Mouse (Mus musculus) urinary bladder, postnatal 10 days (tissue): Measurements from ENCODE around the gene Mfap5.
"Not testable (repeated sequence)": the region's sequence is repeated elsewhere in the genome, so short reads cannot be mapped to it uniquely, and the experiment has no call there.

Experiments used
- DNase-seq: peaks from one replicate; pipeline ENCODE4 v3.0.0; 2022; ENCODE audit warnings: low spot score

Mfap5 gene

DNA sequence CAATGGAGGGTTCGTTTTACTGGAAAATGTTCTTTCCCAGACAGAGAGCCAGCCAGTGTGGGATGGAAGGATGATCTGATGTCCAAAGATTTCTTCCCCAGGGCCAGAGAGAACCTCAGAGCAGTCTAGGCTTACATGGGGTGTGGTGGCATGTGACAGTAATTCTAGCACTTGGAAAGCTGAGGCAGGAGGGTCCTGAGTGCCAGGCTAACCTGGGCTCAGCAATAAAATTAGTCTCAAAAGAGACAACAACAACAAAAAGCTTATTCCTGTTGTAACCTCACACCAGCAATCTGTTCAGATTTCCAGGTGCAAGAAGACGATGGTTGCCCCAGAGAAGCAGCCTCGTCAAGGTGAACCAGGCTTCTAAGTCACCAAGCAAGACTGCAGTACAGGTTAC, at the start of gene Mfap5:
Gene Mfap5, plus strand, starts transcription at position 301 of the 400 bp plus-strand sequence.
- no peak for DNase-seq

DNA sequence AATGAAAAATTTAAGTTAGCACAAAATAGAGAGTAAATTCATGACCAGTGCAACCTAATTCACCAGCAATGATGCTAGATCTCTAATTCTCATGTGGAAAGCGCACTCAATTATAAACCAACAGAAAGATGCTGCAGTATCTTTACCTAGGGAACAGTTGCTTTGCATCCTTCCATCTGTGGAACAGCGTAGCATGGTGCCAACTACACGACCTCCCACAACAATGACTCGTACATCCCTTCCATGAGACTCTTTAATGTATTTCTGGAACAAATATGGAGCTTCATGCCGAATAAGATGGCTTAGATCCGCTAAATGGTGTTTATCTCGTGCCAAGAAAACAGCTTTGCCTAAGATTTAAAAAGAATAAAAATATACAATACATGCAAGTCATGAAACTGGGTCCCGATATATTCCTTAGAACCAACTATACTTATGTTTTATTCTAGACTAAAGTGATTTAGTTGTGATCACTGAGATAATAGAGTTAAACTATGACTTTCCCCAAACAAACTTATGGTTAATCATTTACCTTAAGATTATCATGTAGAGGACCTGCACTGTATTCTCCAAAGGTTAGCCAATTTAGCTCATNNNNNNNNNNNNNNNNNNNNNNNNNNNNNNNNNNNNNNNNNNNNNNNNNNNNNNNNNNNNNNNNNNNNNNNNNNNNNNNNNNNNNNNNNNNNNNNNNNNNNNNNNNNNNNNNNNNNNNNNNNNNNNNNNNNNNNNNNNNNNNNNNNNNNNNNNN, 46.5 kb upstream of the Mfap5 start:
- DNase-seq: no peak

DNA sequence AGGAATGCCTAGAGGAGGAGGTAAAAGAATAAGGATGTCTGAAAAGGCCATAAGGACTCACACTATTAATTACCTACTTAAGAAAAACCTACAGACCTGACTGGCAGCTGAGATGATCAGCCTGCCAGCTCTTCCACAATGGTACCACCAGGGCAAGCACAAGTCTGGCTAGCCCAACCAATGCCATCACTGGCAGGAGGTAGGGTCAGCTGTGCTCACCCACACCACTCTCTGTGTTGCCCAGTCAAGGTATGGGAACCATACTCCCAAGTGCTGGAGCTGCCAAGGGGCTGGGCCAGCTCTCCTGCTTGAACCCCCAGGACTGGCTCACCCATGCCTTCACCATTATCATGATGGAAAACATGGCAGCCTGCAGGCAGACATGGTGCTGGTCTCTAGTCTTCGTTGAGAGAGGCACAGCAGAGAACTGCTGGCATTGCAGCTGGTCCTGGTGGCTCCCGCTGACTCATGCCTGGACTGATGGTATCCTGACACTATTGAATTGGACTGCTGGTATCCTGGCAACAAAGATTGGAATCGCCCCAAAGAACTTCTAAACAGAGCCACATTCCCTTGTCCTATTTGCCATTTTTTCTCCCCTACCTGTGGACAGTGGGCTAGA, 39.4 kb upstream of the Mfap5 start:
- DNase-seq: no peak

DNA sequence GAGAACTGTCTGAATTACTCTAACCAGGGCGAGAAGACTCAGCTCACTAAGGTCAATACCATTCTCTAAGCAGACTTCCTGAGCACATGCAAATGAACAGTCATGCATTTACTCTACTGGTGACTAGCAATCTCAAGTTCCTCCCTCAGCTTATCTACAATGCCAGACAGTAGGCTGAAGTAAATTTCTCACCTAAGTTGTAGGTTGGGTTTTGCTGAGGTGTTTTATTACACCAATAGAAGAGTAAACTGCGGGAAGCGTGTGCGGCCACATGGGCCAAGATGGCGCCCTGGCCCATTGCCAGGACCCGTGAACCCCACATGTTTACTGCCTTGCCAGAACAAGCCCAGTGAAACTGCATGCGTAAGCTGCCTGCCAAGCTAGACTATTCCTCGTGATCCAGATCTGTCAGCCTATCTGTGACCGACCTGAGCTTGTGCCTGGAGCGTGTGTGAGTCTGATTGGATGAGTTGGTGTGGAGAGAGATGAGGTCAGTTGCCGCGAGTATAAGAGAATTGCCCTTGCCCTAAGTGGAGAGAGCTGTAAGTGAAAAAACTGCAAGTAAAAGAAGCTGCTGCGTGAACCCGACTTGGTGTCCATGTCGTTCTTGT, 36.5 kb upstream of the Mfap5 start:
- no peak for DNase-seq

DNA sequence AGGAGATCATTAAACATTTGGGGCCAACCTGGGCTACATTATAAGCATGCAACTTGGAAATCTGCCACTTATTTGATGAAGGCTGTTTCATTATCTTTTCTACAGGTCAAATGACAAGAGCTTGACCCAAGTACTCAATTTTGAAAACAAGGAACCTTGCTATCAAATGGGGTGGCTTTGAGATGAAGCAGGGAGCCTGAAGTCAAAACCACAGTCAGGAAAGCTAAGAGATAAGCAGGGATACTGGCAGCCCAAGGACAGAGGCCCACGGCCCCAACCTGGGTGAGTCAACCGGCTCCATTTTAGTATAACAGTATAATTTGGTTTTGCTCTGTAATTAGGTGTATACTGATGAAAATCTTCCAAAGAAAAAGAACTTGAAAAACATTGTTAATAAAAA, 35.4 kb upstream of the Mfap5 start:
- DNase-seq: no peak

DNA sequence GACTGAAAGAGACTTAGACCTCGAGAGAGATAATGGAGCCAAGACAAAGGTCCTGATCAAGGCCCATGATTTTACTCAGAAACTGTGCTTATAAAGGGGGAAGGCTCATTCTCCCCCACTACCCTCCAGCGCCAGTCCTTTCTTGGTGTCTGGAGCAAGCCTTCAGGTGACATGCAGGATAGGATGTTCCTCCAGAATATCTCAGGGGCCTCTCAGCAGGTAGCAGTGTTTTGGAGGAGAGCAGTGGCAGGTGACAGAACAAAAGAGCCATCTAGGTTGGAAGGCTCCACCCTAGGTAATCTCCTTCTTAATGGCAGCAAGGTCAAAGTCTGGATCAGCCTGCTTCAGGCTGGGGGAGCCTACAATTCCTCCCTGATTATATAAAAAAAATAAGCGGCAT, 34.2 kb upstream of the Mfap5 start:
- DNase-seq: not testable (repeated sequence)

DNA sequence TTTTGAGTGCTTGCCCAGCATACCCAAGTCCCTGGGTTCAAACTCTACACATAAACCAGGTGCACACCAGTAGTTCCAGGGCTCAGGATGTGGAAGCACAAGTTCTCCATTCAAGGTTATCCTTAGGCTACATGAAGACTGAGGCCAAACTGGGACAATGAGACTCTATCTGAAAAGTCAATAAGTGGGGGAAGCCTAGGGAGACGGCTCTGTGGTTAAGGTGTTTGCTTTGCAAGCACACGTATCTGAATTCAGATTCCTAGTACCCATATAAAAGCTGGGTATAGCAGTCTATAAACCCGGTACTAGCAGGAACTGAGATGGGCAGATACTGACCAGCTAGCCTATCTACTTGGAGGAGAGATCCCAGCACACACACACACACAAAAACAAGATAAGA, 27.6 kb upstream of the Mfap5 start:
- DNase-seq: no peak

DNA sequence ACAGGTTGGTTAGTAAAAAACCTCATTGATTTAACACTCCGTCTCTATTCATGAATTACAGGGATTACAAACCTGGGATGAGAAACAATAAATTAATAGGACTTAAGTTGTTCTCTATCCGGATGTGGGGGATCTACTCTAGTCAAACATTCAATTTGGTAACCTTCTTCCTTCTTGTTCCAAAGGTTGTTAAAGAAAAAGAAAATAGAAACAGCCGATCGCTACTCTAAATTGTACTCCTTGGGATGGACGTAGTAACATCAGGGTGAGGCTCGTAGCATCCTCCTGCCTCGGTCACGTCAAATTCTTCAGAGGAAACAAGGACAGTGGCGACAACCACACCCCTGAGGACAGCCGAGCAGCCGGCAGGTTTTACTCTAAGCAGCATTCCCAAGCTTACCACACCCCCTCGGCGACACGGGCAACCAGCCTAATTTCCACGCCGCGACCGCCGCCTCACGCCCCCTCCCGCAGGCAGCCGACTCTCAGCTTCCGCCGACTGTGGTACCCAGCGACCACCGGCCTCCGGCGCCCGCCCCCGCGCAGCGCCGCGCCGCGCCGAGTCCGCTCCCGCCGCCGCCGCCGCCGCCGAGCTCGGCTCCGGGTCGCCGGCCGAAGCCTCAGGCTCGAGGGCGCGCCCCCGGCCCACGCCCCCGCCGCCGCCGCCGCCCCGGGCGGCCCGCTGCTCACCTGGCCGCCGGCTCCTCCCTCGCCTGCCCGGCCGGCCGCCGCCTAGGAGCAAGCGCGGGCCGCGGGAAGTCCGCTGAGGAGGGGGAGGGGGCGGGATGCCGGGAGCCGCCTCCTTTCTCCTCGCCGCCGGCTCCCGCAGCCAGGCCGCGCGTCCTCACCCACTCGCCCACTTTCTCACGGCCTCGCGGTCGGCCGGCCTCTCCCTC, 20.0 kb upstream of the Mfap5 start:
- DNase-seq: no peak

DNA sequence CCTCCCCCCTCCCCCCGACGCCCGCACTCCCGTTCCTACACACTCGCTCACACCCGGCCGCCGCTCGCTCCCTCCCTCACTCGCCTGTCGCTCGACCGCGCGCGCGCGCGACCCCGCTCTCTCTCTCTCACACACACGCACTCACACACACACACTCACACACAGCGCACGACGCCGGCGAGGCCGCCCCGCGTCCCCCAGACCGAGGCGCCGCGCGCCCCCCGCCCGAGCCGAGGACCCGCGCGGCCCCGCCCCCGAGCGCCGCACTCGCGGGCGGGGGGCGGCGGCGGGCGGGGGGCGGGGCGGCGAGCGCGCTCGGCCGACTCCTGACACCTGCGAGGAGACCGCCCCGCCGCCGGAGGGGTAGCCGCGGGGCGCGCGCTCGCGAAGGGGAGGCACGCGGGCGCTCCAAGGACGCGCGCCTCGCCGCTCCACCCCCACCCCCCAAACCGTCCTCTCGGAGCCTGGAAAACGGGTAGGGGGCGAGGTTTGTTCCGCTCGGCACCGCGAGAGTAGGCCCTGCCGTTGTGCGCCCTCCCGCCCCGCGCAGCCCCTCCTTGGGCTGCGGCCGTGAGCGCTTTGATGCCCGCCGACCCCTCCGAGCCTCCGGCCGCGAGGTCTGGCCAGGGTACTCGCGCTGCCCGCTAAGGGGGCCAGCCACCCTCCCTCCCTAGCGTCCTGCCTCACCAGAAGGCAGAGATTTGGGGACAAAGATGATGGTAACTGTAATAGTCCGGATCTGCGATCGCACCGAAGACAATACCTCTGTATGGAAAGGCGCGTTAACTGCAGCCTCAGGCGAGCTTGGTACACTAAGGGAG, 19.1 kb upstream of the Mfap5 start:
- no peak for DNase-seq

DNA sequence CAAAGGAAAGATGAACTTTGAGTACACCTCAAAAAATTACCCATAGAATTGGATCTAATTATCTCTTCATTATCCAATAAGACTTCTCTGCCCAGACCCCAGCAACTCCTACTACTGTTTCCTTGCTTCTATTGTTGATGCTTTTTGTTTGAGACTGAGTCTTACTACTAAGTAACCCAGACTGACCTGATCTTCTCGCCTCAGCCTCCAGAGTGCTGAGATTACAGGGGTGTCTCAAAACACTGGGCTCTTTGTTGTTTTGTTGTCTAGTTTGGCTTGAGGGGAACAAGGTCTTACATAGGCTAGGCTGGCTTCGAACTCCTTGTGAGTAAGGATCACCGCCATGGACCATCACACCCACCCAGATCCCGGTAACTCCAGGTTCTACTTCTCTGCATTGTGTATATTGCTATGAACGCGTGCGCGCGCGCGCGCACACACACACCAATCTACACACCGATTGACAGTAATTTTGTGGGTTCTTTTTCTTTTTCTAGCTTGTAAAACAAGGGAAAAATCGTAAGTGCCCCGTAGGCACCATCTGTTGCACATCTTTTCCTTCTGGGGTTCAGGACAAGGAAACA, 14.6 kb upstream of the Mfap5 start:
- DNase-seq: no peak

DNA sequence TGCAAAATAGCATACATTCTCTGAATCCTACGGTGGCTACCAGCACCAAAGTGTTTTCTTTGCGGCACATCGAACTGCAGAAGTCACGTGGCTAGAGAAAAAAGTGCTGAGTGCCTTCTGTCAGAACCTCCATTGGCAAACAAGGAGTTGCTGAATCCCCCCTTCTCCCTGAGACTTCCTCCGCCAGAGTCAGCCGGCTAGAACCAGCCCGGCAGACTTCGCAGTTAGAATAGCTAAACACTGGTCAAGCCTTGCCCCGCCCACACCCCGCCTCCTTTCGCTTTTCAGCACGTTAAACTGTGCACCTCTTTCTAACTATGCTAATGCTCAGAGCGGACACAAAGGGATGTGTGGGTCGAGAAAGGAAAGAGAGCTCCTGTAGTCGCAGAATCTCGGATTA, 14.1 kb upstream of the Mfap5 start:
- DNase-seq: no peak

DNA sequence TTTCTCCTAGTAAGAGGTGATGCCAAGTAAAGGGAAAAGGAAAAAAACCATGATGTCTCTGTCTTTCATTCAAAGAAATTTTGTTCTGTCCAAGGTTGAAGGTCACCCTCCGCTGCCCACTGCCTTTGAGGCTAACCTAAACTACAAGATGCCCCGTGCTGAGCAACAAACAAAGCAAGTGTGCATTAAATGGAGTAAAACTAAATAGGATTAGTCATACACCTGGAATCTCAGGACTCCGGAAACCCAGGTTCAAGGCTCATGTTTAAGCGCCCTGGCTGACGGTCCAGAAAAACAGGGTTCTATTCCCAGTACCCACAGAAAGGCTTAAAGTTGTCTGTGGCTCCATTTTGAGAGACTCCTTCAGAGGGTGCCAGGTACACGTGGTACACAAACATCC, 13.2 kb upstream of the Mfap5 start:
- no peak for DNase-seq

DNA sequence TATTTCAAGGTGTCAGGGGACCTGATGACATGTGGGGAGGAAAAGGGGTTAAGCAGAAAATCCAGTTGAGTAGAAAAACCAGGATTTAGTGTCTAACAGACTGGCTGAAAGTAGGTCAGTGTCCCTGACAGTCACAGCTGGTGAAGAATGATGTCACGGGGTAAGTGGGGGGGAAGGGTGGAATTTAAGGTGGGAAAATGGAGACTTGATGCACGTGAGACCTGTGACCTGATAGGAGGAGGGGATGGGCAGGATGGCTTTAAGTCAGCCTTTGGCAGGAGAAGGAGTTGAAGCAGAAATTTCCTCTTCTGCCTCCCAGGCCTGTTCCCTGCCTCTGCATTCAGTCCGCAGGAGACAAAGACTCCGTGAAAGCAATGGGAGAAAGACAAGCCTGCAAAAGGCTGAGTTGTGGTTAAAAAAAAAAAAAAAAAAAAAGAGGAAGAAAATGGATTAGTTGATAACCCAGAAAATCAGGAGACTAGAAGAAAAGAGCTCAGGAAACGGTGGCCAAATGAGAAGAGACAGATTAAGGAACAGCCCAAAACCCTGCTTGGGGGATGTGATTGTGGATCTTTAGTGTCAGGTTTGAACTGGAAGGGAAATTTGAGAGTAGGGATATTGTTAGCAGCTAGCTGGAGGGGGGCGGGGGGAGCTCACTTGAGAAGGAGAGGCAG, 11.7 kb upstream of the Mfap5 start:
- DNase-seq: no peak

DNA sequence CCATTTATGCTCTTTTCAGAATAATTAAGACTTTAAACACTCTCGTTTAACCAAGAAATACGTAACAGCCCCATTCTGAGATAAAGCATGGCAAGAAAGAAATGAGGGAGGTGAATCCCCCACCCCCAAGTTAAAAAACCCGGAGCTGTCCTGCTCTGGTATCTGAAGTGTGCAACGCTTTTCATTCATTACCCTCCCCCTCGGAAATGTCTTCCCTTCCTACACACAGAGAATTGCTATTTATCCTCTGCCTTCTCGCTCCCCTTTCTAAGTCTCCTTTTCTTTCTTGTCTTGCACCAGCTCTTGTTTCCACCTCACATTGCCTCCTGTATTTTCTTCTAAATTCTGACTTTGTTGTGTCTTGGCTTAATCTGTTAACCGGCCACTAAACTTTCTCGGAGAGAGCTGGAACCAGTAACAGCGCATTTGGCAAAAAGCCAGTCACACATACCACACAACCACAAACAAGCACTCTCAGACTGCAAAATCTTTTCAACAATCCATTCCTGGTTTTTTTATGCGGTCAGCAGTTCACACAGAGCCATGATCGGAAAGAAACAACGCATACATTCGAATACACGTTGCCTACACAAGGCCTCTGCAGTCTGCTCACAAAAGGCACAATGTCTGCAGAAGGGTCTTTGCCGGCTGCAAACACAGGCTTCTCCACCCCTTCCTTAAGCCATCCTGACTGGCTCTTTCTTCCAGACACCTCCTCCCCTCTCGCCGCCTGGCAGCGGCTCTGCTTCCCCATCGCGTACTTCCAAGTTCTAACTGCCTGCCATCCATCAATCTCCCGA, 10.4 kb upstream of the Mfap5 start:
- no peak for DNase-seq

DNA sequence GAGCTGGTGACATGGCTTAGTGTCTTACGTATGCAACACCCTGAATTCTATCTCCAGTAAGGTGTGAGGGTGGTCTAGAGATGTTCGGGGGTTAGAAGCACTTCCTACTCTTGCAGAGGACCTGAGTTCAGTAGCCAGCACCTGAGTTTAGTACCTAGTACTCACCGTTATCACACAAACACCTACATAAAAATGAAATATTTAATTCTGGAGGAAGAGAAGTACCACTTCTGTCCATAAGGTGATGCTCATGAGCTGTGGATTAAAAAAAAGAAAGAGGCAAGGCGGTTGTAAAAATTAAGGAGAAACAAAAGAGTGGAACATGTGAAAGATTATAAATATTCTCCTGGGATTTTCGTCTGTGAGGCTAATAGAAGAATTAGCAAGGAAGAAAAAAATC, 9.1 kb upstream of the Mfap5 start:
- no peak for DNase-seq

DNA sequence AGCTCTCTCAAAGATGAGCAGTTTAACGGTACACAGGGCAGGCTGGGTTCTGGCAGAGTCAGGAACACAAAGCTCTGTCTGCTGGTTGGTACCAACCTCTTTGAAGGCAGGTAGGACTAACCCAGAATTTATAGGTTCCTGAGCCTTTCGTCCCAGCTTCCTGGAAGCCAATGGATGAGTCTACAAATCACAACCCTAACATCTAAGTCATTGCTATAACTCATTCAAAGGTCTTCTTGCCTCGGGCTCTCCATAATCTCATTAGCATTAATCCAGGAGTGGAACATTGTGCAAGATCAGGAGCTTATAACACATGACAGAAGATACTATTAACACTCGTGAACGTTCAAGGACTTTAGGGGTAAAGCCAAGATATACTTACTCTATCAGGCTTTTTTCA, 7.0 kb upstream of the Mfap5 start, which contains the start of gene Rimklb:
Gene Rimklb, minus strand, starts transcription at position 101 of the 400 bp plus-strand sequence.
- no peak for DNase-seq

DNA sequence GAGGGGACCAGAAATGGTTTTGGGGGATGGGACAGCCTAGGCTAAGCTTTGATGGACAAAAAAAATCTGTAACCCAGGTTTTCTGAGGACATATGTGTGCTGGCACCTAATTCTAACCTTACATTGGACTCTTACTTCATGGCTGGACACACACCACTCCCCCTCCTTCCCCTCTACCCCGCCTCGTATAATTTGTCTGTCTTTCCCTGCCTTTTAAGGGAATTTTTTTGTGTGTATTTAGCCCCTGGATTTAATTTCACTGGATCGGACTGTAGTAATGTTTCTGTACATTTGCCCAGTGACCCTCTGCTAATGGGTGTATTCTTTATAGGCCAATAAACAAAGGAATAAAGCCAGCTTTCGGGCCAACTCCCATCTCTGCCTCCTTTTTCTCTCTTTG, 604 bp upstream of the Mfap5 start:
- DNase-seq: no peak

DNA sequence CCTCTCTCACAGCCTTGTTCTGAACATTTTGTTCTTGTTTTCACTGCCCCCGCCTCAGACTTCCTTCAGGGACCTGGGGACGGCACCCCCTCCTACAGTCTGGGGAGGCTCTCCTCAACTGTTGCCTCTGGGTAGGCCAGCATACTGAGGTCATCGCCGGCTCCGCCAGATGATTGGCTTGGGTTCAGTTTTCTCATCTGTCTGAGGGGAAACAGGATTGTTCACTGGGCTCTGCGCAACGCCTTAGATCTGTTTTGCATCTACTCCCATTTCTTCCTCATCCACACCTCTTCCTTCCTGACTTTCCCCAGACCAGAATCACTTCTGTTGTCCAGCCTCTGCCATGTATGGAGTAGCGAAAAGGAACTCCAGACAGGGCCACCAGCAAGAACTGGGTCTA, 2.8 kb downstream of the Mfap5 start:
- no peak for DNase-seq
